Mouse (Mus musculus) MEL (cell line): ENCODE results near the gene Tmem30b. TPM values are rescaled to one million over a fixed set of nuclear protein-coding genes. Genes with fewer than 3 reads are reported as not detected.

ENCODE experiments used
- DNase-seq: peaks from one replicate; pipeline ENCODE4 v3.0.0; 2011; ENCODE audit warnings: low read depth, low spot score
- H3K27ac ChIP-seq: 2 replicates; pipeline ENCODE4 v1.5.1; 2012; ENCODE audit warnings: low read depth, mild to moderate bottlenecking, control low read depth, low read length, moderate library complexity; ENCODE audit not compliant: control insufficient read depth
- H3K27me3 ChIP-seq, 2 experiments: fragments of 150-350 bp in 1 of 2; sonication (generic) in 1 of 2; 2 replicates each; pipeline ENCODE4 v1.6.1; 2012; ENCODE audit warnings: low read length in 2 of 2, mild to moderate bottlenecking in 2 of 2, improper control_type of control experiment in 1 of 2, moderate library complexity in 1 of 2; ENCODE audit not compliant: insufficient read depth in 2 of 2, control insufficient read depth in 1 of 2
- H3K36me3 ChIP-seq, 2 experiments: 2 replicates each; pipeline ENCODE4 v1.6.1; 2012 to 2014; ENCODE audit warnings: low read length in 2 of 2, improper control_type of control experiment in 1 of 2, inconsistent platforms in 1 of 2, mild to moderate bottlenecking in 1 of 2; ENCODE audit not compliant: insufficient read depth in 2 of 2, control insufficient read depth in 1 of 2
- H3K4me1 ChIP-seq, 2 experiments: fragments of 150-350 bp in 1 of 2; sonication (generic) in 1 of 2; 2 replicates each; pipeline ENCODE4 v1.6.1; 2012; ENCODE audit warnings: low read length in 2 of 2, improper control_type of control experiment in 1 of 2, mild to moderate bottlenecking in 1 of 2; ENCODE audit not compliant: insufficient read depth in 2 of 2, control insufficient read depth in 1 of 2
- H3K4me3 ChIP-seq, 2 experiments: fragments of 150-350 bp in 1 of 2; sonication (generic) in 1 of 2; 2 replicates each; pipeline ENCODE4 v1.5.1; 2012; ENCODE audit warnings: low read depth in 2 of 2, low read length in 2 of 2, mild to moderate bottlenecking in 2 of 2, moderate library complexity in 2 of 2, control low read depth in 1 of 2, improper control_type of control experiment in 1 of 2; ENCODE audit not compliant: control insufficient read depth in 1 of 2, insufficient read depth in 1 of 2
- H3K79me2 ChIP-seq: 2 replicates; pipeline ENCODE4 v1.6.1; 2012; ENCODE audit warnings: mild to moderate bottlenecking, low read length, moderate library complexity; ENCODE audit not compliant: control insufficient read depth, poor library complexity, insufficient read depth
- H3K9ac ChIP-seq: 2 replicates; pipeline ENCODE4 v1.6.1; 2012; ENCODE audit warnings: low read depth, mild to moderate bottlenecking, control low read depth, low read length, moderate library complexity; ENCODE audit not compliant: control insufficient read depth, poor library complexity, severe bottlenecking
- H3K9me3 ChIP-seq: fragments of 150-350 bp; sonication (generic); replicated peaks from 2 replicates; pipeline ENCODE4 v1.6.1; 2012; ENCODE audit warnings: mild to moderate bottlenecking, low read length, improper control_type of control experiment, moderate library complexity; ENCODE audit not compliant: insufficient read depth
- BHLHE40 ChIP-seq: IDR thresholded peaks from 2 replicates; pipeline ENCODE4 v1.6.1; 2012; ENCODE audit warnings: low read depth, mild to moderate bottlenecking, inconsistent platforms, low read length, improper control_type of control experiment, borderline replicate concordance
- CHD1 ChIP-seq: IDR thresholded peaks from 2 replicates; pipeline ENCODE4 v1.6.1; 2012; ENCODE audit warnings: low read depth, mild to moderate bottlenecking, inconsistent platforms, low read length, improper control_type of control experiment
- ELF1 ChIP-seq: IDR thresholded peaks from 2 replicates; pipeline ENCODE4 v1.6.1; 2014; ENCODE audit warnings: low read depth, mild to moderate bottlenecking, inconsistent platforms, low read length, improper control_type of control experiment, moderate library complexity
- GATA1 ChIP-seq: IDR thresholded peaks from 2 replicates; pipeline ENCODE4 v1.6.1; 2011; ENCODE audit warnings: low read depth, low read length, improper control_type of control experiment
- JUND ChIP-seq: IDR thresholded peaks from 2 replicates; pipeline ENCODE4 v1.6.1; 2011; ENCODE audit warnings: low read depth, mild to moderate bottlenecking, improper control_type of control experiment, low read length
- MAFK ChIP-seq: IDR thresholded peaks from 2 replicates; pipeline ENCODE4 v1.6.1; 2011; ENCODE audit warnings: low read depth, mild to moderate bottlenecking, low read length, improper control_type of control experiment, borderline replicate concordance
- MAX ChIP-seq: IDR thresholded peaks from 2 replicates; pipeline ENCODE4 v1.6.1; 2011; ENCODE audit warnings: low read length, improper control_type of control experiment
- MAZ ChIP-seq: IDR thresholded peaks from 2 replicates; pipeline ENCODE4 v1.6.1; 2012; ENCODE audit warnings: low read depth, mild to moderate bottlenecking, inconsistent platforms, low read length, improper control_type of control experiment
- MEF2A ChIP-seq: IDR thresholded peaks from 2 replicates; pipeline ENCODE4 v1.6.1; 2014; ENCODE audit warnings: low read depth, mild to moderate bottlenecking, inconsistent platforms, low read length, improper control_type of control experiment; ENCODE audit not compliant: poor library complexity, insufficient replicate concordance, severe bottlenecking; ENCODE audit errors: extremely low read depth
- MYC ChIP-seq: IDR thresholded peaks from 2 replicates; pipeline ENCODE4 v1.6.1; 2011; ENCODE audit warnings: low read depth, mild to moderate bottlenecking, low read length, improper control_type of control experiment, moderate library complexity
- NELFE ChIP-seq: IDR thresholded peaks from 2 replicates; pipeline ENCODE4 v1.6.1; 2011; ENCODE audit warnings: low read depth, low read length, improper control_type of control experiment
- POLR2A ChIP-seq, 2 experiments: IDR thresholded peaks; 2 replicates each; pipeline ENCODE4 v1.6.1; 2011 to 2012; ENCODE audit warnings: low read length in 2 of 2, mild to moderate bottlenecking in 2 of 2, control low read depth in 1 of 2, improper control_type of control experiment in 1 of 2, low read depth in 1 of 2, moderate library complexity in 1 of 2; ENCODE audit not compliant: control insufficient read depth in 1 of 2, insufficient read depth in 1 of 2, poor library complexity in 1 of 2
- POLR2AphosphoS2 ChIP-seq: IDR thresholded peaks from 2 replicates; pipeline ENCODE4 v1.6.1; 2011; ENCODE audit warnings: low read length, improper control_type of control experiment
- RCOR1 ChIP-seq: IDR thresholded peaks from 2 replicates; pipeline ENCODE4 v1.6.1; 2012; ENCODE audit warnings: low read depth, mild to moderate bottlenecking, inconsistent platforms, low read length, improper control_type of control experiment
- SMC3 ChIP-seq: IDR thresholded peaks from 2 replicates; pipeline ENCODE4 v1.6.1; 2011; ENCODE audit warnings: low read depth, low read length, improper control_type of control experiment
- TAL1 ChIP-seq: IDR thresholded peaks from 2 replicates; pipeline ENCODE4 v1.6.1; 2012; ENCODE audit warnings: mild to moderate bottlenecking, inconsistent platforms, low read length, moderate library complexity, mixed read lengths
- TCF12 ChIP-seq: IDR thresholded peaks from 2 replicates; pipeline ENCODE4 v1.6.1; 2014; ENCODE audit warnings: low read depth, mild to moderate bottlenecking, inconsistent platforms, low read length, improper control_type of control experiment, moderate library complexity
- ZC3H11A ChIP-seq: IDR thresholded peaks from 2 replicates; pipeline ENCODE4 v1.6.1; 2012; ENCODE audit warnings: low read depth, mild to moderate bottlenecking, inconsistent platforms, low read length, improper control_type of control experiment
- ZNF384 ChIP-seq: IDR thresholded peaks from 2 replicates; pipeline ENCODE4 v1.6.1; 2012; ENCODE audit warnings: low read depth, mild to moderate bottlenecking, inconsistent platforms, low read length, improper control_type of control experiment
- polyA plus RNA-seq, 2 experiments: library from polyadenylated mRNA; stranded (reverse) in 1 of 2; unstranded in 1 of 2; fragments of >175 nt in 1 of 2; fragments of >200 nt in 1 of 2; gene quantifications; 2 replicates each; pipeline versions ENCODE4 v1.2.1 to v1.2.4; 2012; ENCODE audit warnings: low replicate concordance in 2 of 2, low read depth in 1 of 2; ENCODE audit not compliant: insufficient read length in 2 of 2, insufficient read depth in 1 of 2, missing spikeins in 1 of 2
- total RNA-seq: library from RNA; depleted of rRNA; stranded (reverse); fragments of 300-350 nt; gene quantifications from 2 replicates; pipeline ENCODE4 v1.2.3, GENCODE M21; 2012

Tmem30b gene
- total and polyA plus RNA-seq, 3 experiments: not detected

DNA sequence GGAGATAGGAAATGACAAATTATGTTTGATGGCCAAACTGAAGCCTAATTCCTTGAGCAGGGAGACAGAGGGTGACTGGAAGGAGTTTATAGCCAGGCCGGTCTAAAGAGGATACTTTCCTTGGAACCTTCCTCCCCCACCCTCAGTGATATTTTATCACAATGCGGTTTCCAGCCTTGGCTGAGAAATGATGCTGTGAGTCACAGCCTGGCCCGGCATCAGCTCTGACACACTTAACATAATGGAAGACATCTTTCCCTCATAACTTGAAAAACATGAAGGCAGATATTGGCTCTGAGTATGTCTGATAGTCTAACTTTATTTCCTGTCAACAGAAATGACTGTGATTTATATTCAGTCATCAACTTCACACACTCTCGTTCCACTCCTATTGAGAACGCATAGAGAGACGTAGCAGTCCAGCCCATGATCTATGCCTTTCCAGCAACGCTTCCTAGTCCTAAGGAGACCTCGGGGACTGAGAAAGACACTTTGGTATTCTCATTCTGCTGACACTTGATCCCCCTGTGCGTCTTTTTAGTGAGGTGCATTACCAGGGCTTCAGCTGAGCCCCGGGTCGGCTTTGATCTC, 14.2 kb downstream of the Tmem30b start:
- Histone ChIP-seq H3K79me2 (no peaks in the 10 kb centered on the region), H3K27me3 (no peaks in the 10 kb centered on the region; a peak in 1 of 4 replicates), H3K4me1 (no peaks in the 10 kb centered on the region), H3K36me3 (no peaks in the 10 kb centered on the region; a peak in 1 of 4 replicates)
- no peak for DNase-seq
- TF ChIP-seq BHLHE40: no peak
- TF ChIP-seq MAFK: no peak
- TF ChIP-seq GATA1: no peak
- TF ChIP-seq POLR2AphosphoS2: no peak
- TF ChIP-seq CHD1: no peak
- TF ChIP-seq RCOR1: no peak
- TF ChIP-seq ZNF384: no peak
- no peak for TF ChIP-seq MEF2A
- no peak for TF ChIP-seq ZC3H11A
- no peak for TF ChIP-seq SMC3
- no peak for TF ChIP-seq TAL1
- TF ChIP-seq, all 39 proteins: peak for 0
- Histone ChIP-seq H3K9me3 (no peaks in the 10 kb centered on the region), H3K27ac (no peak overlapping the region), H3K9ac (no peak overlapping the region), H3K4me3 (no peak overlapping the region)

DNA sequence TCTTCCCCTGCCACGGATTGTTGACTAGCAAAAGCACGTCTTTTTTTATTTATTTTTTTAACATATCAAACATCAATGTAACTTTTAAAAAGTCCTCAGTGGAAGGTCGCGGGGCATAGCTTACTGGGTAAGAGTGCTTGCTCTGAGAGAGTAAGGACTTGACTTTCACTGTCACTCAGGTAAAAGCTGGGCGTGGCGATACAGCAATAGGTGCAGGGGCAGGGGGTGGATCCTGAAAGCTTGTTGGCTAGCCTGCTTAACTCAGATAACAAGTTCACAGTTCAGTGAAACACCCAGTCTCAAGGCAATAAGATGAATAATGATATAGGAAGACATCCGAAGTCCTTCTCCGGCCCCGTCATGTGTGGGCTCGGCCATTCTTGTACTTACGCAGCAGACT, 16.6 kb downstream of the Tmem30b start:
- Histone ChIP-seq H3K36me3 (no peaks in the 10 kb centered on the region; a peak in 1 of 4 replicates), H3K4me3 (no peak overlapping the region), H3K4me1 (no peaks in the 10 kb centered on the region), H3K79me2 (no peaks in the 10 kb centered on the region), H3K9me3 (no peaks in the 10 kb centered on the region), H3K9ac (no peak overlapping the region), H3K27me3 (no peaks in the 10 kb centered on the region; a peak in 1 of 4 replicates), H3K27ac (no peak overlapping the region)
- TF ChIP-seq CHD1 (no peak), MAFK (no peak), ELF1 (no peak), JUND (no peak), ZNF384 (no peak), ZC3H11A (no peak), NELFE (no peak), POLR2A (IDR thresholded peaks at IDR 0.05; ENCODE audit: control insufficient read depth in 1 of 2, insufficient read depth in 1 of 2, low read depth in 1 of 2, low read length in 2 of 2, poor library complexity in 1 of 2) (no peak), SMC3 (no peak), MAX (no peak), MAZ (no peak), TCF12 (no peak), MYC (no peak)
- DNase-seq: no peak
